Mouse (Mus musculus) gastrocnemius, postnatal 10 days (tissue): ENCODE measurements around the gene Tsga10ip. TPM values are rescaled to one million over a fixed set of nuclear protein-coding genes. Genes with fewer than 3 reads are reported as not detected.

ENCODE experiments used
- DNase-seq: peaks from one replicate; pipeline ENCODE4 v3.0.0; 2021; ENCODE audit warnings: mixed read lengths
- total RNA-seq, 2 experiments: library from RNA; stranded (reverse); gene quantifications; 2 replicates each; pipeline ENCODE4 v1.2.3; 2021

The Tsga10ip gene
- total RNA-seq, 2 experiments from 2014 or later, result 0.23 TPM; not detected in 1

DNA sequence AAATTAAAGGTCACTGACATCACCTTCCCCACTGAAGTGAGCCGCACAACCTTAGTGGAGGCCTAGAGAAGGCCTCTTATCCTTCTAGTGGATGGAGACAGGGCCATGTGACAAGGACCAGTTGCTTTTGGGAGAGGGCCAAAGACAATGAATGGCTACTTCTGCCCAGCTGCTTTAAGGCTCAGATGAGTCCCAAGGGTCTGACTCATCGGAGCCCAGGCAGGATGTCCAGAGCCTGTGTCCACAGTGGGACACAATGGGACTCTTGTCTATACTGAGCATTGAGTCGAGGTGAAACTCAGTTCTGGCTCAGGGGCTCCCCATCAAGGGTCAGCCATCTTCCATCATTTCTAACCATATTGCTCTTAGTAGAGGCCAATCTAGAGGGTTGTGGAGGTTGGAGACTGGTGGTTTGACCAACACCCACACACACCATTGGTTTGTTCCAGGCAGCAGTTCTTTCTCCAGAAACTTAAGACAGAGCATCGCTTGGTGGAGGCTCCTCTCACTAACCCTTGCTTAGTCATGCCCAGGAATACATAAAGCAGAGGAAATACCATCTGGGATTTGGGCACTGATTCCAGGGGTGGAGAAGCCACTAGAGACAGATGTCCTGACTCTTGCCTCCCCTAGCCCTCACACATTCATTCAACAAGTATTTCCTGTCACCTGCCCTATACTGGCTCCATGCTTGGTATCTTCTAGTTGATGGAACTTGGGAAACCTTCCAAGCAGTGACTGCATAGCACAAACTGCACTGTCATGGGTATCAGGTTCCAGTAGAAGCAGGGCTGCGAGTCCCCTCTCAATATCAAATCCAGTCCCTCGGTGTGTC, 56.8 kb downstream of the Tsga10ip start:
- no peak for DNase-seq

DNA sequence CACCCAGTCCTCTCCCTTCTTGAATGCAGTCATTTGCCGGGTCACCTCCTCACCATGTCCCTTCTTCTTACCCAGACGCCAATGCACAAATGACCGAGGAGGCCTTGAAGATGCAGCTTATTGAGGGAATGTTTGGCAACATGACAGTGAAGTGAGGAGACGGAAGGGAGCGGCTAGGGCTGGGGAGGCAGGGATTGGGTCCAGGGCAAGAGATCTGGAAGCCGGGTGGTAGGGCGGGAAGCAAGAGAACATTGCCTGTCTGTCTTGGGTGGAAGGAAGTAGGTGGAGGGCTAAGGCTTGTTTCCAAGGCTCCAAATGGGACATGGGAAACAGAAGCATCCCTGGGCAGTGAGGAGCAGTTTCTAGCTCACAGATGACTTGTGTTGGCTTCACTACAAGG, 61.0 kb downstream of the Tsga10ip start:
- no peak for DNase-seq

Other genes starting within 250 kb of the Tsga10ip start
- gene Pacs1, start 129.4 kb downstream of the Tsga10ip start, total RNA-seq, result 10 to 100 TPM; 10.3 to 11.1 TPM
- gene Sf3b2, start 107.1 kb downstream of the Tsga10ip start, total RNA-seq, result 10 to 100 TPM; 81.9 to 88.6 TPM
- gene Gal3st3, start 104.2 kb downstream of the Tsga10ip start, total RNA-seq, result under 1 TPM; 0.28 to 0.47 TPM
- gene Catsper1, start 66.8 kb downstream of the Tsga10ip start, total RNA-seq, result not detected
- 1 to 10 TPM; 1.8 to 1.9 TPM for gene Cst6, start 53.0 kb downstream of the Tsga10ip start, total RNA-seq
- gene Eif1ad, start 35.8 kb downstream of the Tsga10ip start, total RNA-seq, result 10 to 100 TPM; 14.0 to 15.6 TPM
- 100 to 1,000 TPM; 128 to 150 TPM for gene Banf1, start 35.4 kb downstream of the Tsga10ip start, total RNA-seq
- 10 to 100 TPM; 39.8 to 45.4 TPM for gene Sart1, start 13.8 kb downstream of the Tsga10ip start, total RNA-seq
- gene Drap1, start 22.5 kb upstream of the Tsga10ip start, total RNA-seq, result 100 to 1,000 TPM; 513 to 561 TPM
- gene AI837181, start 22.6 kb upstream of the Tsga10ip start, total RNA-seq, result 10 to 100 TPM; 47.8 to 50.5 TPM
- gene Fosl1, start 45.0 kb upstream of the Tsga10ip start, total RNA-seq, result not detected
- 1 to 10 TPM; 8.2 to 9.1 TPM for gene Ccdc85b, start 55.4 kb upstream of the Tsga10ip start, total RNA-seq
- 10 to 100 TPM; 53.2 to 54.6 TPM for gene Fibp, start 58.1 kb upstream of the Tsga10ip start, total RNA-seq
- gene Ctsw, start 66.0 kb upstream of the Tsga10ip start, total RNA-seq, result under 1 TPM in 1 of 2 experiments, not detected in 1; 0.50 TPM
- gene Efemp2, start 71.4 kb upstream of the Tsga10ip start, total RNA-seq, result 10 to 100 TPM; 29.9 to 42.9 TPM
- gene Mus81, start 85.9 kb upstream of the Tsga10ip start, total RNA-seq, result 10 to 100 TPM; 24.7 to 29.9 TPM
- gene Cfl1, start 87.9 kb upstream of the Tsga10ip start, total RNA-seq, result 100 to 1,000 TPM; 305 to 378 TPM
- 1 to 10 TPM in 1 of 2 experiments, under 1 TPM in 1; 0.47 to 1.4 TPM for gene 1700020D05Rik, start 101.3 kb upstream of the Tsga10ip start, total RNA-seq
- 1 to 10 TPM; 5.1 to 7.2 TPM for gene Snx32, start 108.0 kb upstream of the Tsga10ip start, total RNA-seq
- not detected for gene Ovol1, start 158.1 kb upstream of the Tsga10ip start, total RNA-seq
- 1 to 10 TPM; 1.6 to 2.7 TPM for gene Ap5b1, start 165.5 kb upstream of the Tsga10ip start, total RNA-seq
- 10 to 100 TPM; 44.9 to 50.4 TPM for gene Rnaseh2c, start 199.3 kb upstream of the Tsga10ip start, total RNA-seq
- 10 to 100 TPM; 31.6 to 39.9 TPM for gene Kat5, start 207.7 kb upstream of the Tsga10ip start, total RNA-seq
- gene Rela, start 235.0 kb upstream of the Tsga10ip start, total RNA-seq, result 10 to 100 TPM; 20.0 to 28.8 TPM